Mouse (Mus musculus) activated CD4-positive, CD25-positive, alpha-beta regulatory T cell, adult 9 weeks (primary cell): Measurements from ENCODE around the gene Mrpl16. TPM values are rescaled to one million over a fixed set of nuclear protein-coding genes. Genes with fewer than 3 reads are reported as not detected.

Experiments used
- polyA plus RNA-seq: library from polyadenylated mRNA; unstranded; fragments of 100-300 nt; shearing (Covaris generic); gene quantifications from one replicate; pipeline ENCODE4 v1.2.1, GENCODE M21; 2017

The Mrpl16 gene
- 51.6 TPM for polyA plus RNA-seq

DNA sequence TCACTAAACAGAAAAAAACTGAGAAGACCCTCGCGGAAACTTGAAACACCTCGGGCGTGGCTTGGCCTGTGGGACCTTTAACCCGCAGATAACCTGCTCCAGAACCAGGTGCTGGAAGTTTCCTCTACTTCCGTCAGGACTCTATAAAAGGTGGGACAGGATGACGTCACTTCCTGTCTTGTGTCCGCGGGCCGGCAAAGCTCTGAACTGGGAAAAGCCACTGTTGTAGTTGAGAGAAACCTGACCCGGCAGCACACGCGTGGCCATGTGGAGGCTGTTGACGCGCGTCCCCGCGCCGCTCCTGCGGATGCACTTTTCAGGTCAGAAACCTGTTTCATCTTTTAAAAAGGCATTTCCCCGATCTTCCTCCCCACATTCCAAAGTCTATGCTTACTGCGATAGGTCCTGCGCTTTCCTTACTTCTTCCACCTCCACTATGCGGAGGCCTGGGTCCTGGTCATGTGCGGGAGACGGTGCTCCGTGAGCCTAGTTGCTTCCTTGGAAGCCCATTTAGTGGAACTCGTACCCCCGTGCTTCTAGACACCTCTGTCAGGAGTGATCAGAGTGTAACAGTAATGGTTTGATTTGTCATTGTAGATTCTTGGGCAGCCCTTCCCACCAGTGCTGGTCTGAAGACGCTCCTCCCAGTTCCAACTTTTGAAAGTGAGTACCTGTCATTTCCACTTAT lies at the start of gene Mrpl16:
Mrpl16 (plus strand) TSS at position 187 of the 688 bp plus-strand sequence.

DNA sequence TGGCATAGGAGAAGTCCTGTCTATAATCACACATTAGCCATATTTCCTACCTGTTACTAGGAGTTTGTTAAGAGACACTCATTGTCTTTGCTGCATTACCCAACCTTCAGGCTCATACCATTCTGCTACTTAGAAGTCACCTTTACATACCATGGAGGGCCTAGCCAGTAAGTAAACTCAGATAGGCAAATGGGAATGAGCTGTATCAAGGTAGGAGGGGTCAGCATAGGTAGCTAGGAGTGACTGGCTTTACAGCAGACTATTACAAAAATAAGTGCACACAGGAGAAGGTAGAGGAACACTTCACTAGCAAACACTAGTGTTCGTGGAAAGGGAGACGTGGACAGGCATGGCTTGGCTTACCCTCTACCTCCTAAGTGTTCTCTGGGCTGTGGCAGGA lies 22.9 kb upstream of the Mrpl16 start, which contains the start of gene Gif:
Gif (plus strand) TSS at position 257 of the 400 bp plus-strand sequence.

DNA sequence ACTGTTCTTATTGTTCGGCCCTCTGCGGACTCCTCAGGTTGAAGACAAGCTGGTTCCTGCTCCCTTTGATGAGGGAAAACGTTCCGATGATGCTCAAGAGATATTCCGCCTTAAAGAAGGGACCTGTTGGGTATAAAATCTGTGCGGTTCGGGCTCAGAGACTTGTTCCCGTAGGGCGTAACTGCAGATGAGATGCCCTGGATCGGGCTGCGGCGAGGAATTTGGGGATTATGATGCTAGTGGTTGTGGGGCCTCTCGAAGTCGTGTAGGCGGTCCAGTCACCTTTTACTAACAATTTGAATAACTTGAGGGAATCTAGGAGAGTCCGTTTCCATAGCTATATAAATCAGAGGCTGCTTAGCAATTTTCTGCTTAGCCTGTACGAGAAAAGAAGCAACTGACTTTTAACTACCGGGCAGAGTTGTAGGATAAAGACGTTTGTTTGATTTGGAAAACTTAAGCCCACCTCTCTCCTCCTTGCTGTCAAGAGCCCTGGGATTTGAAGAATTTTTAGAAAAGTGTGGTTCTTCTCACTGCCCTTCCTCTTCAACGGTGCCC lies 49.0 kb downstream of the Mrpl16 start, which contains the start of gene Stx3:
Stx3 (minus strand) TSS at position 261 of the 558 bp plus-strand sequence.

Other genes starting within 250 kb of the Mrpl16 start
- gene Ms4a4d, start 233.6 kb upstream of the Mrpl16 start, polyA plus RNA-seq, result 5.7 TPM
- 15.4 TPM for gene Ms4a6d, start 165.5 kb upstream of the Mrpl16 start, polyA plus RNA-seq
- 0.18 TPM for gene Ms4a2, start 146.7 kb upstream of the Mrpl16 start, polyA plus RNA-seq
- gene Ms4a3, start 129.5 kb upstream of the Mrpl16 start, polyA plus RNA-seq, result not detected
- gene Oosp2, start 109.8 kb upstream of the Mrpl16 start, polyA plus RNA-seq, result not detected
- not detected for gene Oosp1, start 79.2 kb upstream of the Mrpl16 start, polyA plus RNA-seq
- not detected for gene Oosp3, start 73.3 kb upstream of the Mrpl16 start, polyA plus RNA-seq
- not detected for gene Gif, start 22.8 kb upstream of the Mrpl16 start, polyA plus RNA-seq
- gene Stx3, start 49.0 kb downstream of the Mrpl16 start, polyA plus RNA-seq, result 2.0 TPM
- gene Olfr1417, start 68.8 kb downstream of the Mrpl16 start, polyA plus RNA-seq, result not detected
- gene Olfr1418, start 90.7 kb downstream of the Mrpl16 start, polyA plus RNA-seq, result not detected
- not detected for gene Olfr1419, start 104.7 kb downstream of the Mrpl16 start, polyA plus RNA-seq
- gene Olfr1420, start 116.2 kb downstream of the Mrpl16 start, polyA plus RNA-seq, result not detected
- gene Patl1, start 142.0 kb downstream of the Mrpl16 start, polyA plus RNA-seq, result 19.2 TPM
- gene Osbp, start 195.6 kb downstream of the Mrpl16 start, polyA plus RNA-seq, result 3.2 TPM